Mouse (Mus musculus) gastrocnemius, postnatal 4 days (tissue): Measurements from ENCODE around the gene Prkca. TPM values are rescaled to one million over a fixed set of nuclear protein-coding genes. Genes with fewer than 3 reads are reported as not detected.
A peak's percentile ranks its signal among the peaks of the same experiment; 100 is the strongest.

Experiments used
- DNase-seq, 2 experiments: peaks; one replicate each; pipeline ENCODE4 v3.0.0; 2021 to 2022; ENCODE audit warnings: low spot score in 2 of 2, mixed read lengths in 2 of 2
- total RNA-seq, 2 experiments: library from RNA; stranded (reverse); gene quantifications; 2 replicates each; pipeline ENCODE4 v1.2.3; 2021

Prkca gene
- total RNA-seq, 2 experiments from 2014 or later = 41.0 to 46.1 TPM

GRCm38 (mm10) chr11:108268421-108269322 is 75.1 kb downstream of the Prkca start:
- no peak for DNase-seq

GRCm38 (mm10) chr11:108267825-108268224 is 75.9 kb downstream of the Prkca start:
- no peak for DNase-seq

DNA sequence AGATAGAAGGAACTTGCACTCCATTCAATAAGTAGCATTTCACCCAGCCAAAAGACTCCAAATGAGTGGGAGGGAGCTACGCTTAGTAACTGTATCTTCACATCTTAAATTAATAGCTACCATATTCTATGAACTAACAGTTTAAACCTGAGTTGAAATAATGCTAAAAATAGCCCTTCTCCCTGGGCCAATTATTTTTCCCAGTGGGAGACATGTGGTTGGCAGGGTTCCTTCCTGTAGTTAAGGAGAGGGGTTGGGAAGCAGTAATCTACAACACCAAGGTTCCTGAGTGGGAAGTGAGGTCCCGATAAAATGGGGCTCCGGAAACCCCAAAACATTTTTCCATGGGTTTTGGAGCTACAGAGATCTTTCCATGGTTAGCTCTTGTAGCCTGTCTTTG is 76.7 kb downstream of the Prkca start:
- DNase-seq = no peak

DNA sequence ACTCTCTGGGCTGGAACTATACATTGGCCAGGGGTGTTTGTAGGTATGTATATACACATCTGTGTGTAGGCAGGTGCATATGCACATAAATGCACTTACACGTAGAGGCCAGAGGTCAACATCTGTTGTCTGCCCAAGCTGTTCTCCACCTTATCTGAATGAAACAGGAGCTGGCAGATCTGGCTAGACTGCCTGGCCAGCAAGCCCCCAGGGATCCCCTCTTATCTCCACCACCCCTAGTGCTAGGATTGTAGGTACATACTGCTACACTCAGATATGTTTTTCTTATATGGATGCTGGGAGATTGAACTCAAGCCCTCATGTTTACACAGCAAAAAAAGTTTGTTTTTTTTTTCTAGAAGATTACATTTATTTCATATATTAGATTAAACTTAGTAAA is 79.9 kb downstream of the Prkca start:
- no peak for DNase-seq

GRCm38 (mm10) chr11:108263406-108263805 is 80.3 kb downstream of the Prkca start:
- DNase-seq = no peak

- DNase-seq = no peak
Observed at GRCm38 (mm10) chr11:108261751-108262160, 82.0 kb downstream of the Prkca start.

- DNase-seq = no peak
Observed at GRCm38 (mm10) chr11:108260775-108261517, 82.8 kb downstream of the Prkca start.

DNA sequence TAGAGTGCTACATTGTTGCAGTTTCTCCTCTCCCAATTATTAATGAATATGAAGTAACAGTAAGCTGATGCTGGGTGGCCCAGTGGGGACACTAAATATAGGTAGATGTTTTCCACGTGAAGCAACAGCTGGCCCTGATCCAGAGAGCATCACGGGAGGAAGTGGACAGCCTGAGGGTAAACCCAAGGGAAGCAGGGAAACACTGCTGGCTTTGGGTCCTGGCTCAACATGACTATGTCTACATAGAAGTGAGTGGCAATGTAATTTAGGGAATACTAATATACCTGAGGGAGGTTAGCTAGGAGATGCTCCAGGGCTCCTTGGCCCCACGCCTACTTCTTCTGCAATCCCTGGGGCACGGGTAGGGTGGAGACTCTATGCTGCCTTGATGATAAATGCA is 84.3 kb downstream of the Prkca start:
- DNase-seq = peak in 1 of 2 experiments; percentile 29

GRCm38 (mm10) chr11:108258811-108259266 is 84.9 kb downstream of the Prkca start:
- peak in 1 of 2 experiments; percentile 59 for DNase-seq

DNA sequence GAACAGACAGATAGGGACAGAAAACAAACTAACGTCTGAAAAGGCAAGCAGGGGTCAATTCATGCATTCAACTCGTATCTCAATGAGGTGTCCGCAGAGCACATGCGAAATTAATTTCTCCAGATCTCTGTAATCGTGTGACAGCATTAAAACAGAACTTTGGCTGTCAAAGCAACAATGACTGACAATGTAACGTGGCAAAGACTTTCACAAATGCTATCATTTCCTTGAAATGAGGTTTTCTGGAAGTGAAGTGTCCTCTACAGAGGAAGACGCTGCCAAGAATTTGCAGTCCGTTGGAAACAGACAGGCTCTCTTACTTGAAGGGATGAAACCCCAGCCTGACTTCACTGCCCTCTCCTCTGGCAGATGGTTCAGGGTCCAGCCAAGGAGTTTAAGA is 85.8 kb downstream of the Prkca start:
- no peak for DNase-seq

GRCm38 (mm10) chr11:108254681-108255080 is 89.0 kb downstream of the Prkca start:
- DNase-seq = no peak

GRCm38 (mm10) chr11:108251924-108252775 is 91.6 kb downstream of the Prkca start:
- DNase-seq = no peak

GRCm38 (mm10) chr11:108250829-108251637 is 92.7 kb downstream of the Prkca start:
- no peak for DNase-seq

- DNase-seq = no peak
Observed at GRCm38 (mm10) chr11:108250146-108250635, 93.5 kb downstream of the Prkca start.

DNA sequence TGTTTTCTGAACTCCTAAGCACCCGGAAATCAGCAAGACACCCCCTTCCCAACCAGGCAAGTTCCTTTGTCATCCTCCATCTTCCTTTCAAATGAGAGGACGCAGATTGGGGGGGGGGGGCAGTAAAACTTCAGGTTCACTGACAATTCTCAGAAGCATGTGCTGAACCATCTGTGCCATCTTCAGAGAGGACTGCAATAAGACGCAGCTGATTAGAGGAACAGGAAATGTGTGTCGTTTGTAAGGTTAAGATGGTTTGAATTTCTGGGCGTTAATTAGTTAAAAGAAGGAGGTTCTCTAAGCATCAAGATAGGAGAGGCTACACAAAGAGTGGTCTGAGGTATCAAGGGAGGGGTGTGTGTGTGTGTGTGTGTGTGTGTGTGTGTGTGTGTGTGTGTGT is 94.2 kb downstream of the Prkca start:
- no peak for DNase-seq

GRCm38 (mm10) chr11:108249047-108249403 is 94.7 kb downstream of the Prkca start:
- DNase-seq = no peak

GRCm38 (mm10) chr11:108248218-108249046 is 95.3 kb downstream of the Prkca start:
- DNase-seq = no peak

GRCm38 (mm10) chr11:108247121-108247863 is 96.4 kb downstream of the Prkca start:
- no peak for DNase-seq

DNA sequence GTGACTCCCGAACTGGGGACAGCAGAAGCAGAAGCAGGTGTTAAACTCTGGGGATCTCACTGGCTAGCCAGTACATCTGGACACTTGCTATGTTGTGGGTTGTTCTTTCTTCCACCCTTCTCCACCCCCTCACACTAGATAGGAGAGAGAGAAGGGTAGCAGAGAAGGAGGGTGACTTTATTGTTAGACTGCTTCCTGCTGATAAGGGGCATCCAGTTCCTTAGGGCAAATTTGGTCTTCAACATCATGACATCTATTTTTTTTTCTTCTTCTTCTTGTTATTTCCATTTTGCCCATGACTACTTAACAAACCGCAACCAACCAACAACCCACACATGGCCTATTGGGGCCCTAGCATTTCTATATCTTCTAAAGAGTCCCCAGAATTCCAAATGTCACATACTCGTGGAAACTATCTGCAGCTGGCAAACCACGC is 97.4 kb downstream of the Prkca start:
- no peak for DNase-seq
